Mouse (Mus musculus) midbrain, embryonic 12.5 days (tissue): ENCODE data around the gene Tmem116. TPM values are rescaled to one million over a fixed set of nuclear protein-coding genes. Genes with fewer than 3 reads are reported as not detected.
"Not testable (repeated sequence)": the region's sequence is repeated elsewhere in the genome, so short reads cannot be mapped to it uniquely, and the experiment has no call there.

Experiments
- ATAC-seq: fragments of 200-750 bp; cut with Nextera tagmentation; 2 replicates; pipeline ENCODE4 v1.8.0; 2017; ENCODE audit warnings: low read depth, moderate TSS enrichment, moderate library complexity; ENCODE audit not compliant: low FRiP score
- H3K27ac ChIP-seq: fragments of 300-500 bp; sonication (generic); replicated peaks from 2 replicates; pipeline ENCODE4 v1.5.1; 2016; ENCODE audit warnings: mild to moderate bottlenecking
- H3K27me3 ChIP-seq: fragments of 300-500 bp; sonication (generic); 2 replicates; pipeline ENCODE4 v1.6.1; 2016; ENCODE audit warnings: mild to moderate bottlenecking
- H3K36me3 ChIP-seq: fragments of 300-500 bp; sonication (generic); 2 replicates; pipeline ENCODE4 v1.6.1; 2016
- H3K4me1 ChIP-seq: fragments of 300-500 bp; sonication (generic); 2 replicates; pipeline ENCODE4 v1.6.1; 2016
- H3K4me2 ChIP-seq: fragments of 300-500 bp; sonication (generic); replicated peaks from 2 replicates; pipeline ENCODE4 v1.6.1; 2016; ENCODE audit warnings: mild to moderate bottlenecking, moderate library complexity
- H3K4me3 ChIP-seq: fragments of 300-500 bp; sonication (generic); 2 replicates; pipeline ENCODE4 v1.5.1; 2016; ENCODE audit warnings: mild to moderate bottlenecking
- H3K9ac ChIP-seq: fragments of 300-500 bp; sonication (generic); replicated peaks from 2 replicates; pipeline ENCODE4 v1.6.1; 2016; ENCODE audit warnings: mild to moderate bottlenecking, moderate library complexity
- H3K9me3 ChIP-seq: fragments of 300-500 bp; sonication (generic); 2 replicates; pipeline ENCODE4 v1.6.1; 2016; ENCODE audit warnings: mild to moderate bottlenecking
- WGBS: fragments of 180-500 bp; shearing (Covaris S2); methylation state at CpG from one replicate; pipeline ENCODE4 v1.1.7; 2016; 5-methylcytosine and 5-hydroxymethylcytosine counted together
- polyA plus RNA-seq: library from polyadenylated mRNA; unstranded; fragments of >200 nt; fragmentation: Nextera tagmentation; extraction: Ambion mirVana; gene quantifications from 2 replicates; pipeline ENCODE4 v1.2.1, GENCODE M21; 2016

The Tmem116 gene
- polyA plus RNA-seq, 1 experiment from 2014 or later = 1.1 TPM

GRCm38 (mm10) chr5:121519758-121520157 lies 68.1 kb downstream of the Tmem116 start:
- not testable (repeated sequence) for H3K4me1 ChIP-seq, H3K4me3 ChIP-seq, H3K9me3 ChIP-seq, H3K9ac ChIP-seq, H3K27ac ChIP-seq, ATAC-seq, H3K4me2 ChIP-seq, H3K27me3 ChIP-seq
- peaks cover 39% of the 10 kb centered on the region for H3K36me3 ChIP-seq
- 96% methylated on average over 11 of the region's 17 CpGs for WGBS

DNA sequence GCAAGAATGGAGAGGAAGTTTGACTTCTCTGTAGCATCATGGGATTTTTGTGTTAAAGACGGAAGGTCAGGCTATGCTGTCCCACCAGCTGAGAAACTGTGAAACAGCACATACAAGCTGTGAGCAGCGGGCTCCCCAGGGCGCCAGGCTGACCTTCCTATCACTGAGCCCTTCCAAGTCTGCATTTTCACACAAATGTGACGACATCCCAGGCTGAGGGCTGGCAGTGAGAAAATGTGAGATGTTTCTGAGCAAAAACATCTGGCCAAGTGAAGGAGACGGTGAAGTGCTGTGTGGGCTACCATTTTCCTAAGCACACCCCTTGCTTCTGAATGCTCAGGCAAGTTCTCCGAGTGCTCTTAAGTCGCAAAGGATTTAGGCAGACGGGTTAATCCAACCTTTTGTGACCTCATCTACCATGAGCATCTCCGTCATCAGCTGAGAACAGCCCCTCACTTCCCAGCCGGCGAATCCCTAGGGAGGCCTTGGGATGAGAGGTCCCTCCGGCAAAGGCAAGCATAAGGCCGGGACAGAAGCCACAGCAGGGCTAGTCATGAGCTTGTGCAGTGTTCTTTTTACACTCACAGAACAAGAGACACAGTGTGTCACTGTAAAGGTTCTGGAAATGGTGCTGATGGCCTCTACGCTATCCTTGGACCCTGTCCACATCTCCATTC lies 74.2 kb downstream of the Tmem116 start:
- Histone ChIP-seq H3K9ac (no peak overlapping the region), H3K9me3 (no peaks in the 10 kb centered on the region), H3K36me3 (peaks cover 79% of the 10 kb centered on the region), H3K4me3 (no peak overlapping the region), H3K4me2 (no peak overlapping the region), H3K4me1 (no peaks in the 10 kb centered on the region), H3K27ac (no peak overlapping the region), H3K27me3 (no peaks in the 10 kb centered on the region)
- ATAC-seq = no peak
- WGBS = 87% methylated on average over 14 of the region's 14 CpGs

GRCm38 (mm10) chr5:121526526-121526925 lies 74.8 kb downstream of the Tmem116 start:
- Histone ChIP-seq H3K36me3 (peaks cover 79% of the 10 kb centered on the region), H3K9me3 (no peaks in the 10 kb centered on the region), H3K27ac (no peak overlapping the region), H3K4me1 (no peaks in the 10 kb centered on the region), H3K4me3 (no peak overlapping the region), H3K27me3 (no peaks in the 10 kb centered on the region), H3K9ac (no peak overlapping the region), H3K4me2 (no peak overlapping the region)
- 90% methylated on average over 7 of the region's 7 CpGs for WGBS
- no peak for ATAC-seq

- peaks cover 80% of the 10 kb centered on the region for H3K36me3 ChIP-seq
- 85% methylated on average over 8 of the region's 8 CpGs for WGBS
- H3K4me1 ChIP-seq = no peaks in the 10 kb centered on the region
Measured at GRCm38 (mm10) chr5:121526961-121527360, 75.3 kb downstream of the Tmem116 start.

GRCm38 (mm10) chr5:121534521-121534920 lies 82.8 kb downstream of the Tmem116 start:
- no peaks in the 10 kb centered on the region for H3K4me1 ChIP-seq
- H3K36me3 ChIP-seq = peaks cover 80% of the 10 kb centered on the region
- H3K9ac ChIP-seq = no peak overlapping the region
- WGBS = 94% methylated on average over 5 of the region's 5 CpGs
- H3K27me3 ChIP-seq = no peaks in the 10 kb centered on the region
- no peak overlapping the region for H3K4me2 ChIP-seq
- ATAC-seq = no peak
- no peaks in the 10 kb centered on the region for H3K9me3 ChIP-seq
- no peak overlapping the region for H3K27ac ChIP-seq
- no peak overlapping the region for H3K4me3 ChIP-seq

More at GRCm38 (mm10) chr5:121526961-121527360, 75.3 kb downstream of the Tmem116 start:
- no peak for ATAC-seq
- Histone ChIP-seq H3K9me3 (no peaks in the 10 kb centered on the region), H3K27me3 (no peaks in the 10 kb centered on the region), H3K9ac (no peak overlapping the region), H3K27ac (no peak overlapping the region), H3K4me3 (no peak overlapping the region), H3K4me2 (no peak overlapping the region)

DNA sequence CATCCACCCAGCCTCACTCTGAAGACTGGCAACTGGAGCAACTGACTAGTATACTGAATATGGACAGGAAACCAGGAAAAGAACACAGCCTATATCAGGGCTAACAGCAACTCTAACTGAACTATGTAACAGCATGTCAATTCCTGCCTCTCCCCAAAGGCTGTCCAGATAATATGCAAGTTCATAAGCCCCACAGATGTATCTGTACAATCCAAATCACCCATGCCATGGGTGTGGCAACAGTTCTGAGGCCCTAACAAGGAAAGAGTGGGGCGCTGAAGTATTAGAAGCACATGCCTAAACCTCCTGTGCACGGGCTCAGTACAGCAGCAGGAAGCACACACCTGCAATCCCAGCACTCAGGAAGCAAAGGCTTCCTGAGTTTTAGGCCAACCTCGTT lies 83.4 kb downstream of the Tmem116 start:
- Histone ChIP-seq H3K9ac (no peak overlapping the region), H3K27me3 (no peaks in the 10 kb centered on the region), H3K4me3 (no peak overlapping the region), H3K27ac (no peak overlapping the region), H3K4me2 (no peak overlapping the region), H3K4me1 (no peaks in the 10 kb centered on the region), H3K9me3 (no peaks in the 10 kb centered on the region), H3K36me3 (peaks cover 74% of the 10 kb centered on the region)
- WGBS = 94% methylated on average over 3 of the region's 3 CpGs
- ATAC-seq = no peak

GRCm38 (mm10) chr5:121536921-121537555 lies 85.3 kb downstream of the Tmem116 start:
- Histone ChIP-seq H3K4me2 (no peak overlapping the region), H3K9ac (no peak overlapping the region), H3K27me3 (no peaks in the 10 kb centered on the region), H3K27ac (no peak overlapping the region), H3K9me3 (no peaks in the 10 kb centered on the region), H3K36me3 (peaks cover 57% of the 10 kb centered on the region), H3K4me1 (no peaks in the 10 kb centered on the region), H3K4me3 (no peak overlapping the region)
- WGBS = 65% methylated on average over 7 of the region's 7 CpGs
- ATAC-seq = no peak

DNA sequence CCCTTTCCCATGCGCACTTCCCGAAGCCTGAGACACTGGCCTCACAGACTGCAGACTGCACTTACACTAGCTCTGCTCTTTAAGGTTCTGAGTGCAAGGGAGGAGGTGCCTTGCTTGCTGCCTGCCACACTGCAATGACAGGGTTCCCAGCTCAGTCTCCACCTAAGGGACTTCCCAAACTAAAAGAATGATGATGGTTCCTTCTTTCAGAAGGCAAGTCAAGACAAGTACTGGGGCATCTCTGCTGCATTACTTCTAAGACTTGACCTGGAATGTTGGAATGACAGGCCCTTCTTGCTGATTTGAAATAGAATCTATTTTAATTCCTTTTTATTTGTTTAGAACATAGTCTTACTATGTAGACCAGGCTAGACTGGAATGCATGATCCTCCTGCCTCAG lies 85.9 kb downstream of the Tmem116 start:
- WGBS = 81% methylated on average over 2 of the region's 2 CpGs
- Histone ChIP-seq H3K27ac (no peak overlapping the region), H3K27me3 (no peaks in the 10 kb centered on the region), H3K36me3 (peaks cover 51% of the 10 kb centered on the region), H3K4me1 (peaks cover 4% of the 10 kb centered on the region; the same call in 1 of the 2 replicates), H3K4me3 (no peak overlapping the region), H3K9ac (no peak overlapping the region), H3K4me2 (no peak overlapping the region), H3K9me3 (no peaks in the 10 kb centered on the region)
- ATAC-seq = no peak

- ATAC-seq = no peak
- Histone ChIP-seq H3K4me3 (no peak overlapping the region), H3K27ac (no peak overlapping the region), H3K36me3 (peaks cover 29% of the 10 kb centered on the region), H3K27me3 (no peaks in the 10 kb centered on the region), H3K4me1 (peaks cover 22% of the 10 kb centered on the region), H3K9ac (no peak overlapping the region), H3K4me2 (no peak overlapping the region), H3K9me3 (no peaks in the 10 kb centered on the region)
- 96% methylated on average over 5 of the region's 5 CpGs for whole genome bisulfite sequencing
Measured at GRCm38 (mm10) chr5:121540066-121540465, 88.4 kb downstream of the Tmem116 start.

GRCm38 (mm10) chr5:121541235-121541634 lies 89.5 kb downstream of the Tmem116 start:
- no peak for ATAC-seq
- no peaks in the 10 kb centered on the region for H3K27me3 ChIP-seq
- H3K4me3 ChIP-seq = no peak overlapping the region
- no peak overlapping the region for H3K27ac ChIP-seq
- peaks cover 17% of the 10 kb centered on the region for H3K36me3 ChIP-seq
- no peak overlapping the region for H3K9ac ChIP-seq
- H3K4me1 ChIP-seq = peaks cover 23% of the 10 kb centered on the region
- H3K4me2 ChIP-seq = no peak overlapping the region
- 90% methylated on average over 7 of the region's 7 CpGs for WGBS
- no peaks in the 10 kb centered on the region for H3K9me3 ChIP-seq

GRCm38 (mm10) chr5:121543370-121543769 lies 91.7 kb downstream of the Tmem116 start:
- 77% methylated on average over 3 of the region's 3 CpGs for WGBS
- Histone ChIP-seq H3K9ac (no peak overlapping the region), H3K9me3 (no peaks in the 10 kb centered on the region), H3K4me2 (no peak overlapping the region; the same call in 1 of the 2 replicates), H3K27me3 (no peaks in the 10 kb centered on the region), H3K4me1 (peaks cover 28% of the 10 kb centered on the region), H3K4me3 (no peak overlapping the region), H3K27ac (no peak overlapping the region), H3K36me3 (0 out of 2 replicates have a peak, but pooled peaks cover 6% of the 10 kb centered on the region)
- ATAC-seq = no peak

- H3K4me1 ChIP-seq = peaks cover 28% of the 10 kb centered on the region
- H3K27me3 ChIP-seq = no peaks in the 10 kb centered on the region
- WGBS = under 1% methylated on average over 57 of the region's 97 CpGs
- H3K9me3 ChIP-seq = no peaks in the 10 kb centered on the region
- peak within 1 kb of the TSS; percentile 97 for H3K27ac ChIP-seq
- H3K9ac ChIP-seq = peak within 1 kb of the TSS; percentile 96
- ATAC-seq = peak; percentile 66
- H3K4me2 ChIP-seq = peak within 1 kb of the TSS; percentile 79
- peak within 1 kb of the TSS; percentile 100 for H3K4me3 ChIP-seq
- H3K36me3 ChIP-seq = no peaks in the 10 kb centered on the region
Measured at GRCm38 (mm10) chr5:121544910-121545792, 93.5 kb downstream of the Tmem116 start, which contains the start of the genes Adam1a and Gm42878. Gene Adam1a, minus strand, starts transcription at chr5:121545482. Gene Gm42878, minus strand, starts transcription at chr5:121545482.
